Mouse (Mus musculus) activated CD4-positive, CD25-positive, alpha-beta regulatory T cell (primary cell): ENCODE data around the gene Plscr4. TPM values are rescaled to one million over a fixed set of nuclear protein-coding genes. Genes with fewer than 3 reads are reported as not detected.

Experiments
- polyA plus RNA-seq, 2 experiments: library from polyadenylated mRNA; unstranded; fragments of 100-300 nt; shearing (Covaris generic); gene quantifications; one replicate each; pipeline ENCODE4 v1.2.1; 2017

Gene Plscr4
- under 1 TPM; 0.79 to 0.97 TPM for polyA plus RNA-seq

GRCm38 (mm10) chr9:92457261-92458058 is at the start of gene Plscr4:
Gene Plscr4, plus strand, starts transcription at chr9:92457373.

Other genes with a start within 250 kb of the Plscr4 start
- 10 to 100 TPM; 31.6 to 42.1 TPM for gene Plscr1, start 207.6 kb upstream of the Plscr4 start, polyA plus RNA-seq
- not detected for gene Plscr2, start 181.8 kb upstream of the Plscr4 start, polyA plus RNA-seq
- gene 1700057G04Rik, start 148.0 kb upstream of the Plscr4 start, polyA plus RNA-seq: under 1 TPM in 1 of 2 experiments, not detected in 1; 0.82 TPM
- gene Plod2, start 84.8 kb downstream of the Plscr4 start, polyA plus RNA-seq: 1 to 10 TPM; 1.8 to 2.7 TPM